Mouse (Mus musculus): ENCODE data around the gene Uty.

The Uty gene

DNA sequence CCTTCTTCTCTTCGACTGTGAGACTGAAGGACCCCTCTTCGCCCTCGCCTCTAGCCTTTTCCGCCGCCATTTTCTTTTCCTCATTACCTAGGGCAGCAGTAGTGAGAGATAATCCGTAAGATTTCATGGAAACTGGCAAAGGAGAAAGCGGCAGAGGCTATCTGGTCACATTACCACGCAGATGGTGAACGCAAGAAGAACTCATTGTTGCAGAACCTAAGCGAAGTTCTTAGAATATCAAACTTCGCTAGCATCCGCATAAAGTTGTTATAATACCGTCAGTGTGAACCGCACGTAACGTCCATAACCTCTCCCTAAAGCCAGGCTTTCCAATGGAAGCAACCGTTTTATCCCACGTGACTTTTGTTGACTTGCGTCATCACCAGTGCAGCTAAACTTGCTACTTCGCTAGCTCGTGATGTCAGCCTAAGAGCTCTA is at the start of gene Uty:
Gene Uty, minus strand, starts transcription at position 334 of the 438 bp plus-strand sequence.
- DNase-seq (ENCODE audit: low read depth, low spot score) = peak; percentile 89

GRCm38 (mm10) chrY:1293708-1294107 is 48.1 kb upstream of the Uty start:
- DNase-seq (ENCODE audit: low read depth, low spot score) = no peak

DNA sequence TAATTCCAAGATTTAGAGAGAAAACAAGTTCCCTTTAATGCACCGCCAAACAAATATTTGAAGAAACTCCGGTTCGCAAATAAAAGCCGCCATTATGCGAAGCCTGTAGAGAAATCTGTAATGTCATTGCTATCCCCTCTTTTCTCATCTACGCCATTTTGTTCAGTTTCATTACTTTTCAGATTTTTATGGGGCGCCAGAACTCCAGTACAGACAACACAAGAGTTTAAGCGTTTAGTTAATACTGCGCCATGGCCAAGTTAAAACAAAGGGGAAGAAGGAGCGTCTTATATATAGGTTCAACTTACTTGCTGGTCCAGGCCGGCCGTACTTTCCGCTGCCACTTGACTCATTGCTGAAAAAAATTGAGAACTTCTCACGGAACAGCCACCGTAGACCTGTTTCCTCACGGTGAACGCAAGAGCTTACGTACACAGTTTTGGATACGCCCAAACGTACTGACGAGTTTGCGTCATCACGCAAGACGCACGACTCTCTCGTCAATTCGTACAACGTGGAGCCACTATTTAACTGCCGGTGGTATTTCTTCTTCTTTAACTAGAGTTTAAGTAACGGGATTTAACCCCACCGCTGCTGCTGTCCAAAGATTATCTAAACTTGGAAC is 40.7 kb upstream of the Uty start, which contains the start of gene Ddx3y:
Gene Ddx3y, minus strand, starts transcription at position 459 of the 625 bp plus-strand sequence.
- peak; percentile 89 for DNase-seq (ENCODE audit: low read depth, low spot score)

- DNase-seq (ENCODE audit: low read depth, low spot score) = peak; percentile 31
These were observed 40.2 kb upstream of the Uty start for GRCm38 (mm10) chrY:1285735-1286134.

DNA sequence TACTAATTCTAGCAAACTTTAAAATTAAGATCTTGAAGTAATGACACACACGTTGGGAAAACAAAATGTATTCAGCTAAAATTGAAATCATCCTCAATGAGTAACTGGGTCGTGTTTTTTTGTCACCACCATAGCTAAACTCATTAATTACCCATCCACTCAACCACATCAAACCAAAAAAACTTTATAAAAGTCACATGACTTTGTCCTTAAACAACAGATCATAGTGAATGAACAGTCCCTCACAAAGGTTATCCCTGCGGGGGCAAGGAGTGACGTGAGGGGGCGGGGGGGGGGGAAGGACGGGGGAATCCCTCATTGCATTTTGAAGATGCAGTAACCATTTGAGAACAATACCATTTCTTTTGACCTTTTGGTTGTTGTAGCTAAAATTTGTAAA is 558 bp upstream of the Uty start:
- no peak for DNase-seq (ENCODE audit: low read depth, low spot score)

- peak; percentile 6 for DNase-seq (ENCODE audit: low read depth, low spot score)
These were observed 619 bp downstream of the Uty start for GRCm38 (mm10) chrY:1244940-1245339.

DNA sequence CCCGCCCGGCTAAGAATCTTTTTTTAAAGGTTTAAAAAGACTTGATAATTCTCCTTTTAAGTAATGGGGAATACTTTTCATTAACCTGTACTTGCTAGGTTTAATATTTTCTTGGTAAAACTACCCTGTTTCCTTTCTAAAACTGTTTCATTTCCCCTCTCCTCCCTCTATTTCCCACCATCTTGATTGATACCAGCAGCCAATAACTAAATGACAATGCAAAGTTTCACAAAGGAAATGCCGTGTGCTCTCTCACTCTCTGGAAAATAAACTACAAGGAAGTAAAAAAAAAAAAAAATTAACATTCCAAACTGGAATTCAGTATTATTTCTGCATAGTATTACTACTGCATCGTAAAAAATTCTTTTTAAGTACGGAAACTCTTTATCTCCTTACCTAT is 1.1 kb downstream of the Uty start:
- DNase-seq (ENCODE audit: low read depth, low spot score) = no peak

DNA sequence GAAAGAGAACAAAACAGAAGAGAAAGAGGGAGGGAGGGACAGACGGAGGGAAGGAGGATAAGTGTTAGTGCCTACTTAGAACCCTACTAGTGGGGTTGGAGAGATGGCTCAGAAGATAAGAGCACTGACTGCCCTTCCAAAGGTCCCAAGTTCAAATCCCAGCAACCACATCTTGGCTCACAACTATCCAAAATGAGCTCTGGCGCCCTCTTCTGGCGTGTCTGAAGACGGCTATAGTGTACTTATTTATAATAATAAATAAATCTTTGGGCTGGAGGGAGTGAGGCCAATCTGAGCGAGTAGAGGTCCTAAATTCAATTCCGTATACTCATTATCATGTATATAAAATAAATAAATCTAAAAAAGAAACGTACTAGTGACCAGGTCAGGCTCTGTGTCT is 25.6 kb downstream of the Uty start:
- DNase-seq (ENCODE audit: low read depth, low spot score) = peak; percentile 8

DNA sequence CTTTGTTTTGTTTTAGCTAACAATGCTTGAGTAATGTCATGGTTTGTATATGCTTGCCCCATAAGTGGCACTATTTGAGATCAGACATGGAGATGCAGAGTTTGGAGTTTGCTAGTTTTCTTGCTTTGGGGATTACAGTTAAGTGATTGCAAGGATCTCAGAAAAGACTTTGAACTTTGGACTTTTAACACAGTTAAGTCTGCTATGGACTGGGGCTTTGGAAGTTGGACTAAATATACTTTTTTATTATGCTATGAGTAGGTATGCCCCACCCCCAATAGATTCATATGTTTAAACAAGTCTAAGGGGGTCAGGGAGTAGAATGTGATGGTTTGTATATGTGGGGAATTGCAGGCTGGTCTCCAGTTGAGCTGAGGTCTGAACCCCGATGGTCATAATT is 67.1 kb downstream of the Uty start:
- DNase-seq (ENCODE audit: low read depth, low spot score) = no peak

GRCm38 (mm10) chrY:1163054-1163453 is 82.5 kb downstream of the Uty start:
- no peak for DNase-seq (ENCODE audit: low read depth, low spot score)

DNA sequence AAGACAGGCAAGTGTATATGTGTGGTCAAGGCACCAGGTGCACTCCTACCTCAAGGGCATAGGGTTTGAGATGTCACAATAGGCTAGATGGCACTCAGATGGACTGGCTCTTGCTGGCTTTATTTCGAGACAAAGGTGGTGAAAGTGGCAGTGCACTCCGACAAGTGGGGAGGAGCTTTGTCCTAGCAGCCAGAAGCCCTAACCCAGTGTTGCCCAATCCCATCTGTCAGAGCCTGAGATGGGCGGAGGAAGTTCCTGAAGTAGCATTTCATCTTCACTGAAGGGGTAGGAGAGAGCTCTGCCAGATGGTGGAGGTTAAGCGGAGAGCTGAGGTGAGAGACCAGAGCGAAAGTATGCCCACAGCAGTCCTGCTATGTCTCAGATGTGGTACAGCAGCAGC is 129.4 kb downstream of the Uty start:
- no peak for DNase-seq (ENCODE audit: low read depth, low spot score)

DNA sequence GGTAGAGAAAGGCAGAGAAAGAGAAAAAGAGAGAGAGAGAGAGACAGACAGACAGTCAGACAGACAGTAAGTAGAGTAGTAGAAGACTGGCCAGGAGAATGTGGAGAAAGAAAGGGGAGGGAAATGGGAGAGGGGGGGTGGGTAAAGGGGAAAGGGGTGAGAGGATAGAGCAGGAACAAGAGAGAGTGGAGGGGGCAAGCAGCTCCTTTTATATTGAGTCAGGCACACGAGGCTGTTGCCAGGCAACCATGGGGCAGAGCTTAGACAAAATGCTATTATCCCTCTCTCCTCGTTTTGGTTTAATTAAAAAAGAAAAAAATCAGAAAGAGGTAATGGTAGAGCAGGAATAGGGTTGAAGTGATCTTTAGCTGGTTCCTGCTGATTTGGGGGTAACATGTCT is 131.5 kb downstream of the Uty start:
- DNase-seq (ENCODE audit: low read depth, low spot score) = no peak

Measured in R1 (cell line).